Mouse (Mus musculus) C2C12 (cell line): Measurements from ENCODE around the gene Duxbl3. TPM values are rescaled to one million over a fixed set of nuclear protein-coding genes. Genes with fewer than 3 reads are reported as not detected.

ENCODE experiments used
- H3K27me3 ChIP-seq: one replicate; pipeline ENCODE4 v1.6.1; 2011; ENCODE audit not compliant: control insufficient read depth, insufficient read depth, insufficient read length
- H3K36me3 ChIP-seq: one replicate; pipeline ENCODE4 v1.6.1; 2011; ENCODE audit not compliant: control insufficient read depth, insufficient read depth
- H3K4me3 ChIP-seq: one replicate; pipeline ENCODE4 v1.5.1; 2011; ENCODE audit warnings: mild to moderate bottlenecking, control low read depth; ENCODE audit not compliant: poor library complexity, insufficient read depth, severe bottlenecking
- H3K79me2 ChIP-seq: one replicate; pipeline ENCODE4 v1.6.1; 2011; ENCODE audit not compliant: control insufficient read depth, insufficient read depth
- H3K79me3 ChIP-seq: one replicate; pipeline ENCODE4 v1.6.1; 2011; ENCODE audit warnings: low read depth, control low read depth
- H3ac ChIP-seq: one replicate; pipeline ENCODE3; 2011; ENCODE audit warnings: low read depth; ENCODE audit not compliant: control insufficient read depth, insufficient read length
- CEBPB ChIP-seq: IDR thresholded peaks from one replicate; pipeline ENCODE4 v1.6.1; 2011; ENCODE audit warnings: low read depth, mild to moderate bottlenecking, control low read depth, moderate library complexity
- CTCF ChIP-seq: IDR thresholded peaks from one replicate; pipeline ENCODE4 v1.5.1; 2011; ENCODE audit not compliant: control insufficient read depth, insufficient read depth, insufficient read length
- FOSL1 ChIP-seq: IDR thresholded peaks from one replicate; pipeline ENCODE4 v1.8.0; 2011; ENCODE audit warnings: mild to moderate bottlenecking, low read length; ENCODE audit not compliant: poor library complexity, insufficient read depth, severe bottlenecking
- MAX ChIP-seq: IDR thresholded peaks from one replicate; pipeline ENCODE4 v1.6.1; 2011; ENCODE audit warnings: mild to moderate bottlenecking, control low read depth
- MYOD1 ChIP-seq: IDR thresholded peaks from one replicate; pipeline ENCODE4 v1.6.1; 2011; ENCODE audit warnings: low read depth; ENCODE audit not compliant: control insufficient read depth, insufficient read length
- MYOG ChIP-seq: IDR thresholded peaks from one replicate; pipeline ENCODE4 v1.6.1; 2011; ENCODE audit not compliant: control insufficient read depth, insufficient read length; ENCODE audit errors: extremely low read depth
- USF1 ChIP-seq: IDR thresholded peaks from one replicate; pipeline ENCODE4 v1.6.1; 2011; ENCODE audit warnings: low read depth, mild to moderate bottlenecking, control low read depth, moderate library complexity
- polyA plus RNA-seq: library from polyadenylated mRNA; unstranded; fragments of >200 nt; fragmentation: generic; extraction: Trizol; gene quantifications from one replicate; pipeline ENCODE4 v1.2.1, GENCODE M21; 2012; ENCODE audit warnings: missing spikeins

The Duxbl3 gene
- polyA plus RNA-seq, 1 experiment, result 0.11 TPM

- H3K79me2 ChIP-seq, result no peaks in the 10 kb centered on the region
- no peaks in the 10 kb centered on the region for H3K79me3 ChIP-seq
- no peak overlapping the region for H3K4me3 ChIP-seq
- H3ac ChIP-seq, result no peak overlapping the region
- no peak for TF ChIP-seq CEBPB
- TF ChIP-seq MYOD1, result no peak
- TF ChIP-seq FOSL1, result no peak
- TF ChIP-seq CTCF, result no peak
- TF ChIP-seq USF1, result no peak
- no peak for TF ChIP-seq MAX
- no peak for TF ChIP-seq MYOG
- no peaks in the 10 kb centered on the region for H3K36me3 ChIP-seq
- H3K27me3 ChIP-seq, result peaks cover 16% of the 10 kb centered on the region
These were observed 39.7 kb downstream of the Duxbl3 start for GRCm38 (mm10) chr14:26297484-26297883.

GRCm38 (mm10) chr14:26303111-26303510 is 45.3 kb downstream of the Duxbl3 start:
- no peak overlapping the region for H3ac ChIP-seq
- H3K79me3 ChIP-seq, result no peaks in the 10 kb centered on the region
- TF ChIP-seq CEBPB (no peak), CTCF (peak; percentile 25)
- H3K36me3 ChIP-seq, result no peaks in the 10 kb centered on the region
- no peaks in the 10 kb centered on the region for H3K79me2 ChIP-seq
- H3K27me3 ChIP-seq, result peaks cover 26% of the 10 kb centered on the region
- no peak overlapping the region for H3K4me3 ChIP-seq

GRCm38 (mm10) chr14:26306032-26306431 is 48.3 kb downstream of the Duxbl3 start:
- H3K36me3 ChIP-seq, result no peaks in the 10 kb centered on the region
- H3K79me3 ChIP-seq, result no peaks in the 10 kb centered on the region
- H3K79me2 ChIP-seq, result no peaks in the 10 kb centered on the region
- peaks cover 21% of the 10 kb centered on the region for H3K27me3 ChIP-seq
- no peak overlapping the region for H3K4me3 ChIP-seq
- H3ac ChIP-seq, result no peak overlapping the region
- no peak for TF ChIP-seq CTCF
- TF ChIP-seq MYOG, result no peak
- TF ChIP-seq FOSL1, result no peak
- no peak for TF ChIP-seq MYOD1

- H3K79me3 ChIP-seq, result no peaks in the 10 kb centered on the region
- no peaks in the 10 kb centered on the region for H3K36me3 ChIP-seq
- H3K4me3 ChIP-seq, result no peak overlapping the region
- no peak overlapping the region for H3ac ChIP-seq
- peaks cover 17% of the 10 kb centered on the region for H3K27me3 ChIP-seq
- TF ChIP-seq USF1, result no peak
- no peaks in the 10 kb centered on the region for H3K79me2 ChIP-seq
These were observed 51.1 kb downstream of the Duxbl3 start for GRCm38 (mm10) chr14:26308813-26309212.

GRCm38 (mm10) chr14:26309511-26309910 is 51.7 kb downstream of the Duxbl3 start:
- Histone ChIP-seq H3K79me2 (no peaks in the 10 kb centered on the region), H3K36me3 (no peaks in the 10 kb centered on the region), H3K27me3 (peaks cover 10% of the 10 kb centered on the region), H3ac (no peak overlapping the region), H3K79me3 (no peaks in the 10 kb centered on the region), H3K4me3 (no peak overlapping the region)
- TF ChIP-seq MAX (no peak), CTCF (no peak), FOSL1 (no peak), MYOG (no peak), CEBPB (no peak), USF1 (no peak), MYOD1 (no peak)

GRCm38 (mm10) chr14:26316246-26316730 is 58.5 kb downstream of the Duxbl3 start:
- Histone ChIP-seq H3K36me3 (no peaks in the 10 kb centered on the region), H3K79me2 (no peaks in the 10 kb centered on the region), H3K4me3 (no peak overlapping the region), H3ac (no peak overlapping the region), H3K27me3 (peaks cover 12% of the 10 kb centered on the region), H3K79me3 (no peaks in the 10 kb centered on the region)
- TF ChIP-seq FOSL1, result no peak
- TF ChIP-seq MAX, result no peak

Other genes starting within 250 kb of the Duxbl3 start
- 0.96 TPM for gene Gm9780, start 215.3 kb upstream of the Duxbl3 start, polyA plus RNA-seq
- gene Tmem254c, start 190.6 kb upstream of the Duxbl3 start, polyA plus RNA-seq, result 3.7 TPM
- gene Cphx2, start 176.4 kb upstream of the Duxbl3 start, polyA plus RNA-seq, result not detected
- not detected for gene Cphx3, start 175.7 kb upstream of the Duxbl3 start, polyA plus RNA-seq
- not detected for gene Duxbl2, start 139.6 kb upstream of the Duxbl3 start, polyA plus RNA-seq
- 4.8 TPM for gene Plac9b, start 75.5 kb upstream of the Duxbl3 start, polyA plus RNA-seq
- 5.8 TPM for gene Tmem254b, start 50.9 kb upstream of the Duxbl3 start, polyA plus RNA-seq